Mouse (Mus musculus) ES-E14 (cell line): ENCODE measurements around the gene Psme4.

ENCODE experiments used
- CHD2 ChIP-seq: IDR thresholded peaks from 2 replicates; pipeline ENCODE4 v1.6.1; 2014; ENCODE audit warnings: mild to moderate bottlenecking, low read depth, low read length, inconsistent platforms
- HCFC1 ChIP-seq: IDR thresholded peaks from 2 replicates; pipeline ENCODE4 v1.6.1; 2012; ENCODE audit warnings: low read length, inconsistent platforms, borderline replicate concordance; ENCODE audit not compliant: insufficient read depth
- MAFK ChIP-seq: IDR thresholded peaks from 2 replicates; pipeline ENCODE4 v1.6.1; 2014; ENCODE audit warnings: mild to moderate bottlenecking, low read depth, low read length, inconsistent platforms; ENCODE audit not compliant: insufficient read depth
- ZC3H11A ChIP-seq: IDR thresholded peaks from 2 replicates; pipeline ENCODE4 v1.6.1; 2012; ENCODE audit warnings: low read depth, mild to moderate bottlenecking, inconsistent platforms, low read length, borderline replicate concordance
- ZNF384 ChIP-seq: IDR thresholded peaks from 2 replicates; pipeline ENCODE4 v1.6.1; 2012; ENCODE audit warnings: low read depth, low read length, inconsistent platforms

GRCm38 (mm10) chr11:30749587-30749986 is 21.9 kb upstream of the Psme4 start:
- TF ChIP-seq ZNF384 (no peak), ZC3H11A (no peak), HCFC1 (no peak), CHD2 (peak; percentile 12; the same call in 1 of the 2 replicates), MAFK (no peak)
